Mouse (Mus musculus): ENCODE measurements around the gene Sdhaf1. TPM values are rescaled to one million over a fixed set of nuclear protein-coding genes. Genes with fewer than 3 reads are reported as not detected.
A peak's percentile ranks its signal among the peaks of the same experiment; 100 is the strongest.

Gene Sdhaf1
- polyA plus RNA-seq, 1 experiment from 2014 or later, result 17.0 TPM

DNA sequence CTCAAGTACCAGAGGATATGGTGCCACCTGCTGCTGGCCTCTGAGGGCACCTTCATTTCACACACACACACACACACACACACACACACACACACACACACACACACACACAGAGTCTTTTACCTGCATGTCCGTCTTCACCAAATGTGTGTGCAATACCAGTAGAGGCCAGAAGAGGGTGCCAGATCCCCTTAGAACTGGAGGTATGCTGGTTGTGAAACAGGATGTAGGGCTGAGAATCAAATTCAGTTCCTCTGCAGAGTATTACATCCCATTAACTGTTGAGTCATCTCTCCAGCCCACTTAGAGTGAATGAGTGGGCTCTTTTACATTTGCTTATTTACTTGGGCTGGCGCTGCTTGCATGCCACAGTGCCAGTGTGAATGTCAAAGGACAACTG is 1.7 kb upstream of the Sdhaf1 start:
- Histone ChIP-seq H3K27me3 (replicated peaks) (no peaks in the 10 kb centered on the region; the same call in 1 of the 2 replicates), H3K27ac (ENCODE audit: poor library complexity, severe bottlenecking) (no peak overlapping the region), H3K36me3 (no peaks in the 10 kb centered on the region), H3K9me3 (replicated peaks) (peaks cover 8% of the 10 kb centered on the region; the same call in 1 of the 2 replicates), H3K4me1 (replicated peaks) (peaks cover 21% of the 10 kb centered on the region), H3K4me2 (no peak overlapping the region), H3K4me3 (no peak overlapping the region), H3K9ac (no peak overlapping the region)
- ATAC-seq (ENCODE audit: insufficient number of reproducible peaks, low FRiP score), result no peak
- 48% methylated on average over 2 of the region's 2 CpGs for WGBS

- no peak overlapping the region for H3K9ac ChIP-seq
- H3K4me3 ChIP-seq, result no peak overlapping the region
- no peaks in the 10 kb centered on the region for H3K36me3 ChIP-seq
- WGBS, result 74% methylated on average over 5 of the region's 5 CpGs
- H3K4me1 ChIP-seq (replicated peaks), result peaks cover 21% of the 10 kb centered on the region
- H3K4me2 ChIP-seq, result no peak overlapping the region
- no peak for ATAC-seq (ENCODE audit: insufficient number of reproducible peaks, low FRiP score)
- peaks cover 8% of the 10 kb centered on the region; the same call in 1 of the 2 replicates for H3K9me3 ChIP-seq (replicated peaks)
- H3K27ac ChIP-seq (ENCODE audit: poor library complexity, severe bottlenecking), result no peak overlapping the region
- H3K27me3 ChIP-seq (replicated peaks), result no peaks in the 10 kb centered on the region
Observed at GRCm38 (mm10) chr7:30324300-30324944, 727 bp upstream of the Sdhaf1 start.

- Histone ChIP-seq H3K27me3 (replicated peaks) (no peaks in the 10 kb centered on the region), H3K27ac (ENCODE audit: poor library complexity, severe bottlenecking) (peak overlapping the region; percentile 93), H3K4me2 (peak overlapping the region; percentile 83), H3K4me3 (peak overlapping the region; percentile 94), H3K9me3 (replicated peaks) (peaks cover 8% of the 10 kb centered on the region; the same call in 1 of the 2 replicates), H3K9ac (peak overlapping the region; percentile 63), H3K4me1 (replicated peaks) (peaks cover 21% of the 10 kb centered on the region), H3K36me3 (no peaks in the 10 kb centered on the region)
- 27% methylated on average over 6 of the region's 6 CpGs for WGBS
- no peak for ATAC-seq (ENCODE audit: insufficient number of reproducible peaks, low FRiP score)
Observed at GRCm38 (mm10) chr7:30322865-30323264, 830 bp downstream of the Sdhaf1 start.

DNA sequence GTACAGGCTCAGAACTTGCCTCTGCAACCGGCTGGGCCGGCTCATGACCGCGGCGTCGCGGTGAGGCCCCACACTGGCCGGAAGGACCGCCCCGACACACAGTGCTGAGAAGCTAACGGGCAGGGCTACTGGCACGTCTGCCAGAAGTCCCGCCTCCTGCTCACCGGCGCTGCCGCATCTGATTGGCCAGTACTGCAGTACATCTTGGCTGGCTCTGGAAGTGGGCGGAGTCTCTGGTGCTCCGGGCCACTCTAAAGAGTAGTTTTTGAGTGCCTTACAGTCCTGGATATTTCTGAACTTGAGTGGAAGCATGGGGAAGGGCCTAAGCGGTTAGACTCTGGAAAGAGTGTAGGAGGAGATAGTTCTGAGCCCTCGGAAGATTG is 1.4 kb downstream of the Sdhaf1 start:
- H3K27me3 ChIP-seq (replicated peaks), result no peaks in the 10 kb centered on the region
- peak; percentile 99 for ATAC-seq (ENCODE audit: insufficient number of reproducible peaks, low FRiP score)
- under 1% methylated on average over 20 of the region's 20 CpGs for WGBS
- H3K36me3 ChIP-seq, result no peaks in the 10 kb centered on the region
- H3K9ac ChIP-seq, result peak overlapping the region; percentile 97
- peak overlapping the region; percentile 83 for H3K4me2 ChIP-seq
- peak overlapping the region; percentile 94 for H3K4me3 ChIP-seq
- H3K4me1 ChIP-seq (replicated peaks), result peaks cover 19% of the 10 kb centered on the region
- H3K9me3 ChIP-seq (replicated peaks), result peaks cover 8% of the 10 kb centered on the region; the same call in 1 of the 2 replicates
- peak overlapping the region; percentile 93 for H3K27ac ChIP-seq (ENCODE audit: poor library complexity, severe bottlenecking)

DNA sequence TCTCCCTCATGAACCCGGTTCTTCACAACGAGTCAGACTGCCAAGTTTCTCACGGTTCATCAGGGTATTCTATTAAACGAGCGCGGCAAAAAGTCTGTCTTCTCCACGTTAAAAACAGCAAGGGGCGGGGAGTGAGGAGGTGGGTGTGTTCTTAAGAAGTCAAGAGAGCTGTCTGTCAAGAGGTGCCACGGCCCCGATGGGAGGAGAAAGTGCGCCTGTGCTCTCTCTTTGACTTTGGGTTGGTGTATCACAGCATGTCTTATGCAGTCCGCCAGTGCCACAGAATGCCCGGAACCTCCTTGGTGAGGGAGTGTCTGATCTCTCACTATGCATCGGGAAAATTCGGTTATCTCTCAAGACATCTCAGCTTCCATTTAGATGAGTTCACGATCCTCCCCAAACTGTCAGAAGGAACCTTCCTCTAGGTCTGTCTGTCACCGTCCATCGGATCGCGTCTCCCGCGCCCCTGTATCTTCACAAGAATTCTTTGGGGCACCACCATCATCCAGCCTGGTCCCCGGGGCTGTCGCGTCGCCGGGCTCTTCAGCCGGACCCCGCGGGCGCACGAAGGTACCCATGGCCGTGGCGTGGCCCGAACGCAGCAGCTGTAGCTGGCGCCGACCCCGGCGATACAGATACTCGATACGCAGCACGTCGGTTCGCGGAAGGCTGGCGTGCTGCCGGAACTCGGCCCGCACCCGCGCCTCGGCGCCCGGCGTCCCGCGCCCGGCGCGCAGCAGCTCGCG is 2.0 kb downstream of the Sdhaf1 start, which contains the start of gene E130208F15Rik:
TSS of gene E130208F15Rik (plus strand) at position 202 of the 746 bp plus-strand sequence.
- peaks cover 8% of the 10 kb centered on the region; the same call in 1 of the 2 replicates for H3K9me3 ChIP-seq (replicated peaks)
- 0 out of 2 replicates have a peak, but pooled peaks cover 3% of the 10 kb centered on the region for H3K36me3 ChIP-seq
- ATAC-seq (ENCODE audit: insufficient number of reproducible peaks, low FRiP score), result peak; percentile 72
- WGBS, result under 1% methylated on average over 63 of the region's 63 CpGs
- H3K9ac ChIP-seq, result peak within 1 kb of the TSS; percentile 97
- peaks cover 16% of the 10 kb centered on the region for H3K4me1 ChIP-seq (replicated peaks)
- peak within 1 kb of the TSS; percentile 83 for H3K4me2 ChIP-seq
- peak within 1 kb of the TSS; percentile 93 for H3K27ac ChIP-seq (ENCODE audit: poor library complexity, severe bottlenecking)
- H3K4me3 ChIP-seq, result peak within 1 kb of the TSS; percentile 94
- H3K27me3 ChIP-seq (replicated peaks), result no peaks in the 10 kb centered on the region

- Histone ChIP-seq H3K4me3 (peak overlapping the region; percentile 94), H3K9me3 (replicated peaks) (peaks cover 8% of the 10 kb centered on the region; the same call in 1 of the 2 replicates), H3K4me2 (peak overlapping the region; percentile 83), H3K36me3 (0 out of 2 replicates have a peak, but pooled peaks cover 4% of the 10 kb centered on the region), H3K4me1 (replicated peaks) (peaks cover 16% of the 10 kb centered on the region), H3K27ac (ENCODE audit: poor library complexity, severe bottlenecking) (no peak overlapping the region), H3K9ac (no peak overlapping the region), H3K27me3 (replicated peaks) (no peaks in the 10 kb centered on the region)
- ATAC-seq (ENCODE audit: insufficient number of reproducible peaks, low FRiP score), result no peak
- WGBS, result 82% methylated on average over 2 of the region's 2 CpGs
Observed at GRCm38 (mm10) chr7:30320946-30321345, 2.7 kb downstream of the Sdhaf1 start.

- no peak overlapping the region for H3K27ac ChIP-seq (ENCODE audit: poor library complexity, severe bottlenecking)
- WGBS, result 88% methylated on average over 3 of the region's 3 CpGs
- H3K4me3 ChIP-seq, result no peak overlapping the region
- H3K27me3 ChIP-seq (replicated peaks), result 0 out of 2 replicates have a peak, but pooled peaks cover 3% of the 10 kb centered on the region
- no peak overlapping the region for H3K4me2 ChIP-seq
- H3K36me3 ChIP-seq, result 0 out of 2 replicates have a peak, but pooled peaks cover 4% of the 10 kb centered on the region
- peaks cover 26% of the 10 kb centered on the region for H3K4me1 ChIP-seq (replicated peaks)
- ATAC-seq (ENCODE audit: insufficient number of reproducible peaks, low FRiP score), result no peak
- H3K9ac ChIP-seq, result no peak overlapping the region
- H3K9me3 ChIP-seq (replicated peaks), result no peaks in the 10 kb centered on the region
Observed at GRCm38 (mm10) chr7:30318142-30318541, 5.6 kb downstream of the Sdhaf1 start.

DNA sequence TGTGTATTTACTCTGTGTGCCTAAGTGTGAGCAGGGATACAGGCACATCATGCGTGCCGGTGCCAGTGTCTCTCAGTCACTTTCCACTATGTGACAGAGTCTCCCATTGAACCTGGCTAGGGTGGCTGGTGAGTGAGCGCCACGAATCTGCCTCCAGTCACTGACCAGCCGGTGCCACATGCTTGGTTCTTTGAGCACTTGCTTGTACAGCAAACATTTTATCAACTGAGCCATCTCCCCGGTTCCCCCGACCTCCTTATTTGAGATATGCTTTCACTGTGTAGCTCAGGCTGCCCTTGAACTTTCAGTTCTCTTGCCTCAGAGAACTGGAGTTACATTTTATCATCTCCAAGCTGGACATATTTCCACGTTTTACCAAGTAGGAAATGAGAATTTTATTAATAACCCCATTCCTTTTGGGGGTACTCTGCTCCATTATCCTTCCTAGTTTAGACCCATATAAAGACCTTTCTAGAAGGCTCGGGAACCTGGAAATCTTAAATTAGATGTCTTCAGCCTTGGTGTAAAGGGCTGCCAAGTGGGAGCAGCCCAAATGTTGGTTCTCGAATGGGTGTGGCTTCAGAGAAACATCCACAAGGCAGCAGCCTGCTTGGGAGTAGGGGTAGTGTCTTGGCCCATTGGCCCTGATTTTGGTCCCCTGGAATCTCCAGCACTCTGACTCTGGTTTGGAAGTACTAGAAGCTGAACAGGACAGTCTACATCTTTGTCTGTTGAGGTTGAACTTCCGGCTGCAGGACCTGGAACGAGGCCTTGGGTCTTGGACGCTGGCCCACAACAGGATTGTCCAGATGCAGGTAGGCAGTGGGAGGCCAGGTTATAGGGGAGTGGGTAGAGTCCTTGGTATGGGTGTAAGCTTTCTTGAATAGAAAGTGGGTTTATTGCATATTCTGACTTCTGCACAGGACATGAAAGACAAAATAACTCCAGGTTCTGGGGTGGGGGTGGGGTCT is 7.9 kb downstream of the Sdhaf1 start:
- Histone ChIP-seq H3K27ac (ENCODE audit: poor library complexity, severe bottlenecking) (no peak overlapping the region), H3K4me2 (peak overlapping the region; percentile 68; the same call in 1 of the 2 replicates), H3K4me3 (no peak overlapping the region), H3K36me3 (peaks cover 22% of the 10 kb centered on the region), H3K4me1 (replicated peaks) (peaks cover 15% of the 10 kb centered on the region), H3K9me3 (replicated peaks) (no peaks in the 10 kb centered on the region), H3K9ac (peak overlapping the region; percentile 53; the same call in 1 of the 2 replicates), H3K27me3 (replicated peaks) (0 out of 2 replicates have a peak, but pooled peaks cover 3% of the 10 kb centered on the region)
- no peak for ATAC-seq (ENCODE audit: insufficient number of reproducible peaks, low FRiP score)
- WGBS, result 72% methylated on average over 13 of the region's 13 CpGs

DNA sequence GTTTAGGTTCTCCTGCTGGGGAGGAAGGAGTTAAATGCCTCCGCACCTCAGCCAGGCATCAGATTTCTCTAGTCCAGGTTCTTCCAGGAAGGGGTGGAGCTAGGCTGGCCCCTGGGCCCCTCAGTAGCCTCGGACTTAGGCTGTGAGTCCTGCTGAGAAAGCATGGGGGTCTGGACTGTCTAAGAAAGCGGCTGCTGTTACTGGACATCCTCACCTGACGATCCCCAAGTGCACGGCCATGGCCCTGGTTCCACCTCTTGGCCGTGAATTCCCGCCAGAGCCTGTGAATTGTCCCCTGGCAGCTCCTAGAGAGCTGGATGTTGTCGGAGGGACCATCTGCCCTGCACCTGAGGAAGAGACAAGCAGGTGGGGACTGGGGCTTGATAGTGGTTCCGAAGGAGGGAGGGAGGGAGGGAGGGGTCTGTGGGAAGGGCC is 9.0 kb downstream of the Sdhaf1 start, which contains the start of gene Syne4:
TSS of gene Syne4 (plus strand) at position 87 of the 435 bp plus-strand sequence.
- 0 out of 2 replicates have a peak, but pooled peaks cover 3% of the 10 kb centered on the region for H3K27me3 ChIP-seq (replicated peaks)
- H3K9ac ChIP-seq, result peak within 1 kb of the TSS; percentile 53
- no peak; the same call in 1 of the 2 replicates for ATAC-seq (ENCODE audit: insufficient number of reproducible peaks, low FRiP score)
- peak within 1 kb of the TSS; percentile 68 for H3K4me2 ChIP-seq
- H3K27ac ChIP-seq (ENCODE audit: poor library complexity, severe bottlenecking), result no peak within 1 kb of the TSS
- H3K4me1 ChIP-seq (replicated peaks), result peaks cover 16% of the 10 kb centered on the region
- 2% methylated on average over 9 of the region's 9 CpGs for WGBS
- peak within 1 kb of the TSS; percentile 40 for H3K4me3 ChIP-seq
- no peaks in the 10 kb centered on the region for H3K9me3 ChIP-seq (replicated peaks)
- peaks cover 28% of the 10 kb centered on the region for H3K36me3 ChIP-seq

- Histone ChIP-seq H3K4me2 (no peak overlapping the region), H3K36me3 (peaks cover 28% of the 10 kb centered on the region), H3K27ac (ENCODE audit: poor library complexity, severe bottlenecking) (no peak overlapping the region), H3K9ac (no peak overlapping the region), H3K27me3 (replicated peaks) (0 out of 2 replicates have a peak, but pooled peaks cover 3% of the 10 kb centered on the region), H3K4me1 (replicated peaks) (peaks cover 24% of the 10 kb centered on the region), H3K9me3 (replicated peaks) (no peaks in the 10 kb centered on the region), H3K4me3 (no peak overlapping the region)
- WGBS, result 48% methylated on average over 27 of the region's 27 CpGs
- ATAC-seq (ENCODE audit: insufficient number of reproducible peaks, low FRiP score), result no peak
Observed at GRCm38 (mm10) chr7:30313666-30314320, 9.9 kb downstream of the Sdhaf1 start.

Measured in heart, embryonic 12.5 days (tissue).